Mouse (Mus musculus) heart, postnatal 0 days (tissue): ENCODE results near the gene N6amt1. TPM values are rescaled to one million over a fixed set of nuclear protein-coding genes. Genes with fewer than 3 reads are reported as not detected.

Experiments used
- ATAC-seq: fragments of 200-750 bp; cut with Nextera tagmentation; 2 replicates; pipeline ENCODE4 v1.8.0; 2017; ENCODE audit warnings: low read depth, moderate number of reproducible peaks, moderate library complexity; ENCODE audit not compliant: insufficient read depth
- DNase-seq: peaks from one replicate; pipeline ENCODE4 v3.0.0-alpha.2; 2016; ENCODE audit warnings: low spot score
- H3K27ac ChIP-seq: fragments of 300-500 bp; sonication (generic); 2 replicates; pipeline ENCODE4 v1.5.1; 2014; ENCODE audit warnings: low read depth, mild to moderate bottlenecking
- H3K27me3 ChIP-seq: fragments of 300-500 bp; sonication (generic); 2 replicates; pipeline ENCODE4 v1.6.1; 2014; ENCODE audit warnings: low read length, mixed read lengths; ENCODE audit not compliant: control insufficient read depth, insufficient read depth
- H3K36me3 ChIP-seq: fragments of 300-500 bp; sonication (generic); replicated peaks from 2 replicates; pipeline ENCODE4 v1.6.1; 2014; ENCODE audit warnings: low read length, mixed read lengths; ENCODE audit not compliant: control insufficient read depth, insufficient read depth
- H3K4me1 ChIP-seq: fragments of 300-500 bp; sonication (generic); 2 replicates; pipeline ENCODE4 v1.6.1; 2014; ENCODE audit warnings: antibody characterized with exemption; ENCODE audit not compliant: control insufficient read depth, insufficient read depth
- H3K4me2 ChIP-seq: fragments of 300-500 bp; sonication (generic); 2 replicates; pipeline ENCODE4 v1.6.1; 2014; ENCODE audit warnings: low read depth, mild to moderate bottlenecking, low read length, moderate library complexity
- H3K4me3 ChIP-seq: fragments of 300-500 bp; sonication (generic); 2 replicates; pipeline ENCODE4 v1.5.1; 2014; ENCODE audit warnings: low read depth, low read length
- H3K9ac ChIP-seq: fragments of 300-500 bp; sonication (generic); replicated peaks from 2 replicates; pipeline ENCODE4 v1.6.1; 2014; ENCODE audit warnings: low read depth, low read length, mixed read lengths
- H3K9me3 ChIP-seq: fragments of 300-500 bp; sonication (generic); replicated peaks from 2 replicates; pipeline ENCODE4 v1.6.1; 2016; ENCODE audit warnings: low read length; ENCODE audit not compliant: control insufficient read depth
- CTCF ChIP-seq: IDR thresholded peaks from 2 replicates; pipeline ENCODE4 v1.5.1; 2016; ENCODE audit warnings: antibody characterized with exemption, control low read depth, low read depth
- EP300 ChIP-seq: IDR thresholded peaks from 2 replicates; pipeline ENCODE4 v1.6.1; 2016; ENCODE audit warnings: antibody characterized with exemption, low read depth
- WGBS: fragments of 180-500 bp; shearing (Covaris S2); extraction: QIAGEN DNeasy Blood & Tissue Kit; methylation state at CpG from one replicate; pipeline ENCODE4 v1.1.7; 2014; 5-methylcytosine and 5-hydroxymethylcytosine counted together
- polyA plus RNA-seq: library from polyadenylated mRNA; unstranded; fragments of >200 nt; fragmentation: Nextera tagmentation; extraction: Ambion mirVana; gene quantifications from 2 replicates; pipeline ENCODE4 v1.2.1, GENCODE M21; 2015
- total RNA-seq: library from RNA; depleted of rRNA; stranded (reverse); fragments of >200 nt; gene quantifications from 2 replicates; pipeline ENCODE4 v1.2.3, GENCODE M21; 2014; ENCODE audit warnings: low replicate concordance

The N6amt1 gene
- total and polyA plus RNA-seq, 2 experiments from 2014 or later: 13.9 to 40.4 TPM

DNA sequence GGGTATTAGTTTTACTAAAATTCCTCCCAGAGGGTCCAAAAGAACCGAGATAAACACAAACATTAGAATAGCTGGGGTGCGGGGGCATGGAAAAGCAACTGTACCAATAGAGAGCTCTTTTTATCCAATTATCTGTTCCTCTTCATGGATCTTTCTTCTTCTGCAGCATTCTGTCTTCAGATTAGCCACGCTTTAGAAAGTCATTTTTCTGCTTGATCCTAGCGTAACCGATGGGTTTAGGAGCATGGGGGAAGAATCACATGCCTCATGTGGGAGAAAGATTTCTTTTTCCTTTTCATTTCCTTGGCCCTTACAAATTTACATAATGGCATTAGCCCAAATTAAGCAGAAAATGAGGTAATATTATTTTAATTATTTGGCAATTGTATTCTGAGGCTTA, 35.0 kb upstream of the N6amt1 start:
- no peaks in the 10 kb centered on the region for H3K36me3 ChIP-seq
- no peaks in the 10 kb centered on the region for H3K4me1 ChIP-seq
- no peak overlapping the region for H3K4me3 ChIP-seq
- H3K4me2 ChIP-seq: no peak overlapping the region
- TF ChIP-seq CTCF: no peak
- no peak for TF ChIP-seq EP300
- ATAC-seq (no peak), DNase-seq (no peak)
- H3K27me3 ChIP-seq: no peaks in the 10 kb centered on the region
- H3K9me3 ChIP-seq: no peaks in the 10 kb centered on the region
- no peak overlapping the region for H3K9ac ChIP-seq
- no peak overlapping the region for H3K27ac ChIP-seq
- 87% methylated on average over 5 of the region's 5 CpGs for WGBS

GRCm38 (mm10) chr16:87319541-87320251, 34.3 kb upstream of the N6amt1 start:
- ATAC-seq: peak; percentile 39; the same call in 1 of the 2 replicates
- 57% methylated on average over 5 of the region's 5 CpGs for WGBS

GRCm38 (mm10) chr16:87320252-87320555, 33.8 kb upstream of the N6amt1 start:
- H3K36me3 ChIP-seq: no peaks in the 10 kb centered on the region
- WGBS: 67% methylated on average over 2 of the region's 2 CpGs
- H3K4me2 ChIP-seq: no peak overlapping the region
- TF ChIP-seq EP300 (no peak), CTCF (no peak)
- no peak overlapping the region for H3K9ac ChIP-seq
- no peaks in the 10 kb centered on the region for H3K9me3 ChIP-seq
- H3K4me3 ChIP-seq: no peak overlapping the region
- peak overlapping the region; percentile 57 for H3K27ac ChIP-seq
- H3K27me3 ChIP-seq: no peaks in the 10 kb centered on the region
- H3K4me1 ChIP-seq: no peaks in the 10 kb centered on the region
- DNase-seq (no peak), ATAC-seq (no peak)

More at GRCm38 (mm10) chr16:87319541-87320251, 34.3 kb upstream of the N6amt1 start:
- Histone ChIP-seq H3K36me3 (no peaks in the 10 kb centered on the region), H3K4me3 (no peak overlapping the region), H3K9me3 (no peaks in the 10 kb centered on the region), H3K9ac (no peak overlapping the region), H3K27ac (peak overlapping the region; percentile 57), H3K4me1 (no peaks in the 10 kb centered on the region), H3K4me2 (no peak overlapping the region), H3K27me3 (no peaks in the 10 kb centered on the region)
- TF ChIP-seq EP300: no peak
- TF ChIP-seq CTCF: no peak
- peak; percentile 46 for DNase-seq

DNA sequence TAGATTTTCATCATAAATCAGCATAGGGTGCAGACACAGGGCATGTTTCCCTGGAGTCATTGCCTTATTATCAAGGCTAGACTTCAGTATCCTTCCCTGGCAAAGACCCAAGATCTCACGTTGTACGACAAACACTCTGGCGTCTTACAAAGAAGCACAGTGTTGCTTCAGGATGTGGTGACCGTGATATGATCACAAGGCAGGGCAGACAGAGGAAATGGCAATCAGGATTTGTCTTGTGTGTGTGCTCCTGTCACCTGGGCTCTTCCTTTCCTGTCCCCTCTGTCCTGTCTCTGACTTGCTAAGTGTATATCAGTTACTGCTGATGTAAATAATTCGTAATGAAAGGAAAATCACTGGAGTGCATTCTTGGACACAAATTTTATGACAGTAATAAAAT, 29.4 kb upstream of the N6amt1 start:
- Histone ChIP-seq H3K27me3 (no peaks in the 10 kb centered on the region), H3K4me1 (no peaks in the 10 kb centered on the region), H3K36me3 (no peaks in the 10 kb centered on the region), H3K9me3 (no peaks in the 10 kb centered on the region), H3K4me2 (no peak overlapping the region), H3K9ac (no peak overlapping the region), H3K4me3 (no peak overlapping the region), H3K27ac (no peak overlapping the region)
- TF ChIP-seq EP300: no peak
- no peak for TF ChIP-seq CTCF
- WGBS: 16% methylated on average over 5 of the region's 5 CpGs
- no peak for ATAC-seq
- no peak for DNase-seq

- H3K27ac ChIP-seq: no peak overlapping the region
- TF ChIP-seq CTCF (no peak), EP300 (no peak)
- H3K36me3 ChIP-seq: no peaks in the 10 kb centered on the region
- no peak overlapping the region for H3K9ac ChIP-seq
- H3K27me3 ChIP-seq: no peaks in the 10 kb centered on the region
- ATAC-seq (no peak), DNase-seq (no peak)
- H3K4me2 ChIP-seq: no peak overlapping the region
- no peaks in the 10 kb centered on the region for H3K4me1 ChIP-seq
- 71% methylated on average over 3 of the region's 3 CpGs for WGBS
- no peak overlapping the region for H3K4me3 ChIP-seq
- H3K9me3 ChIP-seq: no peaks in the 10 kb centered on the region
These were observed 24.0 kb upstream of the N6amt1 start for GRCm38 (mm10) chr16:87329986-87330385.

DNA sequence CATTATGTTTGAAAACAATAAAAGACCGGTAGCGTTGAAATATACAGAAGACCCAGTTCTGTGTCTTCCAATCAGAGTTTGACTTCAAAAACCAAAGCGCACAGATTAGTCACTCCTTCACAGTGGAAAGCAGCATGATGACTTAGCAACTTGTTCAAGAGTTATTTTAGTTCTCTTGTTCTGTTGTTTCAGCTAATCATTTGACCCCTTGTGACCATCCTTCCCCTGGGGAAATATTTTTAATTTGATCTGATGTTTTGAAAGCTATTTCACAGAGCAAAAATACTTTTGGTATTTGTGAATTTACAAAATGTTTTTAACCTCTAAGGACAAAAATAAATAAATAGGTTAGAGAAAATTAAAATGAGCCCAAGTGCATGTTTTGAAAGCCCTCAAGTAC, 19.2 kb upstream of the N6amt1 start:
- Histone ChIP-seq H3K27ac (no peak overlapping the region), H3K4me2 (no peak overlapping the region), H3K4me1 (no peaks in the 10 kb centered on the region), H3K4me3 (no peak overlapping the region), H3K9me3 (no peaks in the 10 kb centered on the region), H3K36me3 (no peaks in the 10 kb centered on the region), H3K27me3 (no peaks in the 10 kb centered on the region), H3K9ac (no peak overlapping the region)
- ATAC-seq (no peak), DNase-seq (no peak)
- TF ChIP-seq CTCF (no peak), EP300 (no peak)
- 82% methylated on average over 3 of the region's 3 CpGs for WGBS
